Mouse (Mus musculus): ENCODE measurements around the gene Hoxb2. TPM values are rescaled to one million over a fixed set of nuclear protein-coding genes. Genes with fewer than 3 reads are reported as not detected.

The Hoxb2 gene
- polyA plus RNA-seq, 1 experiment from 2014 or later: 0.11 TPM

- no peak overlapping the region for H3K4me2 ChIP-seq (ENCODE audit: low read length)
- H3K4me3 ChIP-seq (ENCODE audit: low read depth, low read length): no peak overlapping the region
- no peaks in the 10 kb centered on the region for H3K36me3 ChIP-seq (ENCODE audit: control insufficient read depth, insufficient read depth, low read length)
- peaks cover 92% of the 10 kb centered on the region for H3K27me3 ChIP-seq (ENCODE audit: control insufficient read depth, insufficient read depth, low read depth, low read length)
- no peak overlapping the region for H3K9ac ChIP-seq (ENCODE audit: low read depth, low read length)
- ATAC-seq: no peak
- WGBS: under 1% methylated on average over 34 of the region's 34 CpGs
- no peak overlapping the region for H3K27ac ChIP-seq (ENCODE audit: low read length)
- no peaks in the 10 kb centered on the region for H3K9me3 ChIP-seq (replicated peaks; ENCODE audit: control insufficient read depth, low read length, poor library complexity, severe bottlenecking)
- H3K4me1 ChIP-seq (ENCODE audit: control insufficient read depth, insufficient read depth, low read length): no peaks in the 10 kb centered on the region
Observed at GRCm38 (mm10) chr11:96314671-96315343, 35.5 kb upstream of the Hoxb2 start.

- H3K9ac ChIP-seq (ENCODE audit: low read depth, low read length): no peak overlapping the region
- peaks cover 92% of the 10 kb centered on the region for H3K27me3 ChIP-seq (ENCODE audit: control insufficient read depth, insufficient read depth, low read depth, low read length)
- H3K27ac ChIP-seq (ENCODE audit: low read length): no peak overlapping the region
- no peaks in the 10 kb centered on the region for H3K4me1 ChIP-seq (ENCODE audit: control insufficient read depth, insufficient read depth, low read length)
- WGBS: 0% methylated on average over 5 of the region's 5 CpGs
- ATAC-seq: no peak
- no peak overlapping the region for H3K4me2 ChIP-seq (ENCODE audit: low read length)
- H3K9me3 ChIP-seq (replicated peaks; ENCODE audit: control insufficient read depth, low read length, poor library complexity, severe bottlenecking): no peaks in the 10 kb centered on the region
- no peak overlapping the region for H3K4me3 ChIP-seq (ENCODE audit: low read depth, low read length)
- no peaks in the 10 kb centered on the region for H3K36me3 ChIP-seq (ENCODE audit: control insufficient read depth, insufficient read depth, low read length)
Observed at GRCm38 (mm10) chr11:96315344-96315681, 35.0 kb upstream of the Hoxb2 start.

- peaks cover 91% of the 10 kb centered on the region for H3K27me3 ChIP-seq (ENCODE audit: control insufficient read depth, insufficient read depth, low read depth, low read length)
- H3K9ac ChIP-seq (ENCODE audit: low read depth, low read length): no peak overlapping the region
- no peaks in the 10 kb centered on the region for H3K9me3 ChIP-seq (replicated peaks; ENCODE audit: control insufficient read depth, low read length, poor library complexity, severe bottlenecking)
- H3K4me1 ChIP-seq (ENCODE audit: control insufficient read depth, insufficient read depth, low read length): no peaks in the 10 kb centered on the region
- no peak for ATAC-seq
- no peaks in the 10 kb centered on the region for H3K36me3 ChIP-seq (ENCODE audit: control insufficient read depth, insufficient read depth, low read length)
- 5% methylated on average over 18 of the region's 18 CpGs for WGBS
- H3K27ac ChIP-seq (ENCODE audit: low read length): no peak overlapping the region
- H3K4me2 ChIP-seq (ENCODE audit: low read length): no peak overlapping the region
- H3K4me3 ChIP-seq (ENCODE audit: low read depth, low read length): no peak overlapping the region
Observed at GRCm38 (mm10) chr11:96316696-96317607, 33.4 kb upstream of the Hoxb2 start.

- Histone ChIP-seq H3K9ac (ENCODE audit: low read depth, low read length) (no peak within 1 kb of the TSS), H3K4me3 (ENCODE audit: low read depth, low read length) (no peak within 1 kb of the TSS), H3K36me3 (ENCODE audit: control insufficient read depth, insufficient read depth, low read length) (no peaks in the 10 kb centered on the region), H3K4me1 (ENCODE audit: control insufficient read depth, insufficient read depth, low read length) (no peaks in the 10 kb centered on the region), H3K27ac (ENCODE audit: low read length) (no peak within 1 kb of the TSS), H3K9me3 (replicated peaks; ENCODE audit: control insufficient read depth, low read length, poor library complexity, severe bottlenecking) (no peaks in the 10 kb centered on the region), H3K4me2 (ENCODE audit: low read length) (peak within 1 kb of the TSS; percentile 12; the same call in 1 of the 2 replicates), H3K27me3 (ENCODE audit: control insufficient read depth, insufficient read depth, low read depth, low read length) (peaks cover 91% of the 10 kb centered on the region)
- ATAC-seq: no peak
- WGBS: under 1% methylated on average over 28 of the region's 28 CpGs
Observed at GRCm38 (mm10) chr11:96317608-96318367, 32.5 kb upstream of the Hoxb2 start, which contains the start of gene Hoxb4. Gene Hoxb4, plus strand, starts transcription at chr11:96318267.

GRCm38 (mm10) chr11:96318368-96319070 is 31.8 kb upstream of the Hoxb2 start:
- ATAC-seq: no peak
- H3K27ac ChIP-seq (ENCODE audit: low read length): no peak overlapping the region
- H3K27me3 ChIP-seq (ENCODE audit: control insufficient read depth, insufficient read depth, low read depth, low read length): peaks cover 90% of the 10 kb centered on the region
- 0% methylated on average over 40 of the region's 45 CpGs for WGBS
- H3K4me1 ChIP-seq (ENCODE audit: control insufficient read depth, insufficient read depth, low read length): no peaks in the 10 kb centered on the region
- no peak overlapping the region for H3K4me3 ChIP-seq (ENCODE audit: low read depth, low read length)
- no peaks in the 10 kb centered on the region for H3K36me3 ChIP-seq (ENCODE audit: control insufficient read depth, insufficient read depth, low read length)
- peak overlapping the region; percentile 12; the same call in 1 of the 2 replicates for H3K4me2 ChIP-seq (ENCODE audit: low read length)
- H3K9ac ChIP-seq (ENCODE audit: low read depth, low read length): no peak overlapping the region
- H3K9me3 ChIP-seq (replicated peaks; ENCODE audit: control insufficient read depth, low read length, poor library complexity, severe bottlenecking): no peaks in the 10 kb centered on the region

GRCm38 (mm10) chr11:96319071-96319902 is 31.0 kb upstream of the Hoxb2 start:
- ATAC-seq: no peak
- Histone ChIP-seq H3K4me3 (ENCODE audit: low read depth, low read length) (no peak overlapping the region), H3K4me1 (ENCODE audit: control insufficient read depth, insufficient read depth, low read length) (no peaks in the 10 kb centered on the region), H3K27ac (ENCODE audit: low read length) (no peak overlapping the region), H3K9ac (ENCODE audit: low read depth, low read length) (no peak overlapping the region), H3K36me3 (ENCODE audit: control insufficient read depth, insufficient read depth, low read length) (no peaks in the 10 kb centered on the region), H3K27me3 (ENCODE audit: control insufficient read depth, insufficient read depth, low read depth, low read length) (peaks cover 90% of the 10 kb centered on the region), H3K9me3 (replicated peaks; ENCODE audit: control insufficient read depth, low read length, poor library complexity, severe bottlenecking) (no peaks in the 10 kb centered on the region), H3K4me2 (ENCODE audit: low read length) (peak overlapping the region; percentile 12; the same call in 1 of the 2 replicates)
- WGBS: 2% methylated on average over 26 of the region's 34 CpGs

GRCm38 (mm10) chr11:96319910-96320309 is 30.4 kb upstream of the Hoxb2 start:
- H3K9ac ChIP-seq (ENCODE audit: low read depth, low read length): no peak overlapping the region
- no peak overlapping the region for H3K4me2 ChIP-seq (ENCODE audit: low read length)
- H3K4me3 ChIP-seq (ENCODE audit: low read depth, low read length): no peak overlapping the region

GRCm38 (mm10) chr11:96320688-96321087 is 29.6 kb upstream of the Hoxb2 start:
- H3K4me3 ChIP-seq (ENCODE audit: low read depth, low read length): no peak overlapping the region
- no peak for ATAC-seq
- H3K27me3 ChIP-seq (ENCODE audit: control insufficient read depth, insufficient read depth, low read depth, low read length): peaks cover 92% of the 10 kb centered on the region
- H3K9ac ChIP-seq (ENCODE audit: low read depth, low read length): no peak overlapping the region
- no peak overlapping the region for H3K4me2 ChIP-seq (ENCODE audit: low read length)
- no peaks in the 10 kb centered on the region for H3K4me1 ChIP-seq (ENCODE audit: control insufficient read depth, insufficient read depth, low read length)
- no peak overlapping the region for H3K27ac ChIP-seq (ENCODE audit: low read length)
- H3K9me3 ChIP-seq (replicated peaks; ENCODE audit: control insufficient read depth, low read length, poor library complexity, severe bottlenecking): no peaks in the 10 kb centered on the region
- under 1% methylated on average over 17 of the region's 17 CpGs for WGBS
- no peaks in the 10 kb centered on the region for H3K36me3 ChIP-seq (ENCODE audit: control insufficient read depth, insufficient read depth, low read length)

More at GRCm38 (mm10) chr11:96319910-96320309, 30.4 kb upstream of the Hoxb2 start:
- Histone ChIP-seq H3K27ac (ENCODE audit: low read length) (no peak overlapping the region), H3K4me1 (ENCODE audit: control insufficient read depth, insufficient read depth, low read length) (no peaks in the 10 kb centered on the region), H3K27me3 (ENCODE audit: control insufficient read depth, insufficient read depth, low read depth, low read length) (peaks cover 93% of the 10 kb centered on the region), H3K36me3 (ENCODE audit: control insufficient read depth, insufficient read depth, low read length) (no peaks in the 10 kb centered on the region), H3K9me3 (replicated peaks; ENCODE audit: control insufficient read depth, low read length, poor library complexity, severe bottlenecking) (no peaks in the 10 kb centered on the region)
- under 1% methylated on average over 29 of the region's 29 CpGs for WGBS
- no peak for ATAC-seq

All from midbrain, embryonic 16.5 days (tissue).